Mouse (Mus musculus) limb, embryonic 15.5 days (tissue): ENCODE results near the gene Megf11. TPM values are rescaled to one million over a fixed set of nuclear protein-coding genes. Genes with fewer than 3 reads are reported as not detected.
"Not testable (repeated sequence)": the region's sequence is repeated elsewhere in the genome, so short reads cannot be mapped to it uniquely, and the experiment has no call there.

Source experiments
- ATAC-seq: fragments of 200-750 bp; cut with Nextera tagmentation; 2 replicates; pipeline ENCODE4 v1.8.0; 2017; ENCODE audit warnings: low read depth, moderate TSS enrichment; ENCODE audit not compliant: insufficient number of reproducible peaks, low FRiP score, low TSS enrichment
- H3K27ac ChIP-seq: fragments of 300-500 bp; sonication (generic); 2 replicates; pipeline ENCODE4 v1.5.1; 2015; ENCODE audit warnings: moderate library complexity, mild to moderate bottlenecking, inconsistent platforms
- H3K27me3 ChIP-seq: fragments of 300-500 bp; sonication (generic); 2 replicates; pipeline ENCODE4 v1.6.1; 2015; ENCODE audit warnings: inconsistent platforms
- H3K36me3 ChIP-seq: fragments of 300-500 bp; sonication (generic); 2 replicates; pipeline ENCODE4 v1.6.1; 2015; ENCODE audit warnings: inconsistent platforms
- H3K4me1 ChIP-seq: fragments of 300-500 bp; sonication (generic); 2 replicates; pipeline ENCODE4 v1.6.1; 2015; ENCODE audit warnings: inconsistent platforms
- H3K4me2 ChIP-seq: fragments of 300-500 bp; sonication (generic); 2 replicates; pipeline ENCODE4 v1.6.1; 2015; ENCODE audit warnings: mild to moderate bottlenecking, inconsistent platforms
- H3K4me3 ChIP-seq: fragments of 300-500 bp; sonication (generic); 2 replicates; pipeline ENCODE4 v1.5.1; 2015; ENCODE audit warnings: mild to moderate bottlenecking, inconsistent platforms
- H3K9ac ChIP-seq: fragments of 300-500 bp; sonication (generic); 2 replicates; pipeline ENCODE4 v1.6.1; 2015; ENCODE audit warnings: inconsistent platforms
- H3K9me3 ChIP-seq: fragments of 300-500 bp; sonication (generic); 2 replicates; pipeline ENCODE4 v1.6.1; 2016; ENCODE audit warnings: inconsistent platforms
- WGBS: fragments of 180-500 bp; shearing (Covaris S2); methylation state at CpG from one replicate; pipeline ENCODE4 v1.1.7; 2015; 5-methylcytosine and 5-hydroxymethylcytosine counted together
- polyA plus RNA-seq: library from polyadenylated mRNA; unstranded; fragments of >200 nt; fragmentation: Nextera tagmentation; extraction: Ambion mirVana; gene quantifications from 2 replicates; pipeline ENCODE4 v1.2.1, GENCODE M21; 2015

The Megf11 gene
- polyA plus RNA-seq, 1 experiment from 2014 or later: 0.83 TPM

GRCm38 (mm10) chr9:64700451-64701311 lies 315.3 kb downstream of the Megf11 start:
- 88% methylated on average over 4 of the region's 4 CpGs for WGBS
- H3K4me2 ChIP-seq: no peak overlapping the region

GRCm38 (mm10) chr9:64701651-64702050 lies 316.2 kb downstream of the Megf11 start:
- no peak for ATAC-seq
- no peaks in the 10 kb centered on the region for H3K4me1 ChIP-seq
- 43% methylated on average over 1 of the region's 1 CpGs for WGBS
- H3K27me3 ChIP-seq: no peaks in the 10 kb centered on the region
- H3K9me3 ChIP-seq: no peaks in the 10 kb centered on the region
- H3K4me3 ChIP-seq: no peak overlapping the region
- no peak overlapping the region for H3K4me2 ChIP-seq
- no peak overlapping the region for H3K27ac ChIP-seq
- H3K9ac ChIP-seq: no peak overlapping the region
- peaks cover 22% of the 10 kb centered on the region for H3K36me3 ChIP-seq

More at GRCm38 (mm10) chr9:64700451-64701311, 315.3 kb downstream of the Megf11 start:
- peaks cover 20% of the 10 kb centered on the region for H3K36me3 ChIP-seq
- ATAC-seq: no peak
- H3K9me3 ChIP-seq: no peaks in the 10 kb centered on the region
- no peak overlapping the region for H3K27ac ChIP-seq
- no peaks in the 10 kb centered on the region for H3K4me1 ChIP-seq
- no peak overlapping the region for H3K4me3 ChIP-seq
- no peak overlapping the region for H3K9ac ChIP-seq
- no peaks in the 10 kb centered on the region for H3K27me3 ChIP-seq

- no peak for ATAC-seq
- H3K9ac ChIP-seq: no peak overlapping the region
Measured at GRCm38 (mm10) chr9:64702391-64702790, 317.0 kb downstream of the Megf11 start.

GRCm38 (mm10) chr9:64702937-64703336 lies 317.5 kb downstream of the Megf11 start:
- Histone ChIP-seq H3K36me3 (peaks cover 19% of the 10 kb centered on the region), H3K27ac (no peak overlapping the region), H3K4me1 (no peaks in the 10 kb centered on the region), H3K4me2 (no peak overlapping the region), H3K4me3 (no peak overlapping the region), H3K9ac (no peak overlapping the region), H3K9me3 (no peaks in the 10 kb centered on the region), H3K27me3 (no peaks in the 10 kb centered on the region)
- WGBS: 79% methylated on average over 2 of the region's 2 CpGs
- no peak for ATAC-seq

More at GRCm38 (mm10) chr9:64702391-64702790, 317.0 kb downstream of the Megf11 start:
- H3K9me3 ChIP-seq: no peaks in the 10 kb centered on the region
- H3K36me3 ChIP-seq: peaks cover 18% of the 10 kb centered on the region
- no peak overlapping the region for H3K4me2 ChIP-seq
- H3K27ac ChIP-seq: no peak overlapping the region
- H3K4me1 ChIP-seq: no peaks in the 10 kb centered on the region
- H3K4me3 ChIP-seq: no peak overlapping the region
- H3K27me3 ChIP-seq: no peaks in the 10 kb centered on the region

- Histone ChIP-seq H3K4me1 (no peaks in the 10 kb centered on the region), H3K36me3 (peaks cover 24% of the 10 kb centered on the region), H3K4me3 (no peak overlapping the region), H3K4me2 (no peak overlapping the region), H3K9me3 (no peaks in the 10 kb centered on the region), H3K9ac (no peak overlapping the region), H3K27me3 (no peaks in the 10 kb centered on the region), H3K27ac (no peak overlapping the region)
- no peak for ATAC-seq
Measured at GRCm38 (mm10) chr9:64703420-64703965, 318.1 kb downstream of the Megf11 start.

- no peak for ATAC-seq
Measured at GRCm38 (mm10) chr9:64704073-64704840, 318.8 kb downstream of the Megf11 start.

GRCm38 (mm10) chr9:64710291-64710690 lies 324.9 kb downstream of the Megf11 start:
- not testable (repeated sequence) for ATAC-seq, H3K9ac ChIP-seq, H3K27me3 ChIP-seq, H3K4me1 ChIP-seq, H3K4me3 ChIP-seq, H3K9me3 ChIP-seq, H3K27ac ChIP-seq, H3K4me2 ChIP-seq
- peaks cover 32% of the 10 kb centered on the region; the same call in 1 of the 2 replicates for H3K36me3 ChIP-seq
- 79% methylated on average over 5 of the region's 5 CpGs for WGBS

More at GRCm38 (mm10) chr9:64704073-64704840, 318.8 kb downstream of the Megf11 start:
- H3K27me3 ChIP-seq: no peaks in the 10 kb centered on the region
- no peaks in the 10 kb centered on the region for H3K9me3 ChIP-seq
- H3K4me3 ChIP-seq: no peak overlapping the region
- 85% methylated on average over 5 of the region's 5 CpGs for WGBS
- H3K9ac ChIP-seq: no peak overlapping the region
- no peaks in the 10 kb centered on the region for H3K4me1 ChIP-seq
- peaks cover 27% of the 10 kb centered on the region for H3K36me3 ChIP-seq
- no peak overlapping the region for H3K27ac ChIP-seq
- H3K4me2 ChIP-seq: no peak overlapping the region

- ATAC-seq: no peak
- WGBS: 80% methylated on average over 5 of the region's 5 CpGs
Measured at GRCm38 (mm10) chr9:64719526-64720163, 334.2 kb downstream of the Megf11 start.

GRCm38 (mm10) chr9:64726454-64726853 lies 341.0 kb downstream of the Megf11 start:
- H3K4me1 ChIP-seq: no peaks in the 10 kb centered on the region
- H3K27ac ChIP-seq: no peak overlapping the region
- no peak overlapping the region for H3K4me3 ChIP-seq
- peaks cover 25% of the 10 kb centered on the region for H3K36me3 ChIP-seq
- H3K4me2 ChIP-seq: no peak overlapping the region
- WGBS: 91% methylated on average over 5 of the region's 5 CpGs
- ATAC-seq: no peak
- H3K9ac ChIP-seq: no peak overlapping the region
- H3K9me3 ChIP-seq: no peaks in the 10 kb centered on the region
- no peaks in the 10 kb centered on the region for H3K27me3 ChIP-seq

More at GRCm38 (mm10) chr9:64719526-64720163, 334.2 kb downstream of the Megf11 start:
- Histone ChIP-seq H3K4me2 (no peak overlapping the region), H3K27me3 (no peaks in the 10 kb centered on the region), H3K27ac (no peak overlapping the region), H3K36me3 (peaks cover 13% of the 10 kb centered on the region; the same call in 1 of the 2 replicates), H3K4me3 (no peak overlapping the region), H3K9me3 (no peaks in the 10 kb centered on the region), H3K9ac (no peak overlapping the region), H3K4me1 (no peaks in the 10 kb centered on the region)

- no peak for ATAC-seq
- no peaks in the 10 kb centered on the region for H3K27me3 ChIP-seq
- peaks cover under 1% of the 10 kb centered on the region; the same call in 1 of the 2 replicates for H3K4me1 ChIP-seq
- H3K27ac ChIP-seq: no peak overlapping the region
- H3K9ac ChIP-seq: no peak overlapping the region
- no peaks in the 10 kb centered on the region for H3K9me3 ChIP-seq
- H3K4me3 ChIP-seq: no peak overlapping the region
- WGBS: 89% methylated on average over 3 of the region's 3 CpGs
- peaks cover 14% of the 10 kb centered on the region for H3K36me3 ChIP-seq
- H3K4me2 ChIP-seq: no peak overlapping the region
Measured at GRCm38 (mm10) chr9:64731029-64731560, 345.7 kb downstream of the Megf11 start.

- H3K4me1 ChIP-seq: peaks cover 4% of the 10 kb centered on the region; the same call in 1 of the 2 replicates
- no peak overlapping the region for H3K4me3 ChIP-seq
- no peak overlapping the region for H3K4me2 ChIP-seq
- no peak overlapping the region for H3K9ac ChIP-seq
- no peak for ATAC-seq
- H3K36me3 ChIP-seq: no peaks in the 10 kb centered on the region
- 57% methylated on average over 6 of the region's 6 CpGs for WGBS
- H3K27me3 ChIP-seq: no peaks in the 10 kb centered on the region
- no peaks in the 10 kb centered on the region for H3K9me3 ChIP-seq
- H3K27ac ChIP-seq: no peak overlapping the region
Measured at GRCm38 (mm10) chr9:64734166-64734565, 348.7 kb downstream of the Megf11 start.
